Mouse (Mus musculus): ENCODE data around the gene Irs1.

GRCm38 (mm10) chr1:82247221-82247951, 43.8 kb downstream of the Irs1 start:
- TF ChIP-seq EP300 (optimal IDR thresholded peaks at IDR 0.05): no peak
- TF ChIP-seq CTCF (IDR thresholded peaks at IDR 0.05; ENCODE audit: low read depth): no peak

Data from stomach, postnatal 0 days (tissue).